Mouse (Mus musculus) kidney, embryonic 16.5 days (tissue): ENCODE measurements around the gene H2-M1. TPM values are rescaled to one million over a fixed set of nuclear protein-coding genes. Genes with fewer than 3 reads are reported as not detected.

Experiments
- ATAC-seq: fragments of 200-750 bp; cut with Nextera tagmentation; 2 replicates; pipeline ENCODE4 v1.8.0; 2017; ENCODE audit warnings: moderate TSS enrichment; ENCODE audit not compliant: low FRiP score, low TSS enrichment
- H3K27ac ChIP-seq: fragments of 300-500 bp; sonication (generic); 2 replicates; pipeline ENCODE4 v1.5.1; 2014; ENCODE audit warnings: low read length
- H3K27me3 ChIP-seq: fragments of 300-500 bp; sonication (generic); 2 replicates; pipeline ENCODE4 v1.6.1; 2014; ENCODE audit warnings: low read length, control low read depth, mixed read lengths; ENCODE audit not compliant: insufficient read depth
- H3K36me3 ChIP-seq: fragments of 300-500 bp; sonication (generic); 2 replicates; pipeline ENCODE4 v1.6.1; 2014; ENCODE audit warnings: low read length, control low read depth, mixed read lengths; ENCODE audit not compliant: insufficient read depth
- H3K4me1 ChIP-seq: fragments of 300-500 bp; sonication (generic); 2 replicates; pipeline ENCODE4 v1.6.1; 2014; ENCODE audit warnings: low read length, control low read depth, mixed read lengths; ENCODE audit not compliant: insufficient read depth
- H3K4me2 ChIP-seq: fragments of 300-500 bp; sonication (generic); replicated peaks from 2 replicates; pipeline ENCODE4 v1.6.1; 2014; ENCODE audit warnings: low read depth, low read length
- H3K4me3 ChIP-seq: fragments of 300-500 bp; sonication (generic); 2 replicates; pipeline ENCODE4 v1.5.1; 2014; ENCODE audit warnings: mild to moderate bottlenecking, low read length
- H3K9ac ChIP-seq: fragments of 300-500 bp; sonication (generic); replicated peaks from 2 replicates; pipeline ENCODE4 v1.6.1; 2014; ENCODE audit warnings: low read length
- H3K9me3 ChIP-seq: fragments of 300-500 bp; sonication (generic); 2 replicates; pipeline ENCODE4 v1.6.1; 2016; ENCODE audit warnings: low read length, control low read depth
- WGBS: fragments of 180-500 bp; shearing (Covaris S2); extraction: QIAGEN DNeasy Blood & Tissue Kit; methylation state at CpG from one replicate; pipeline ENCODE4 v1.1.7; 2014; 5-methylcytosine and 5-hydroxymethylcytosine counted together
- polyA plus RNA-seq: library from polyadenylated mRNA; unstranded; fragments of >200 nt; fragmentation: Nextera tagmentation; extraction: Ambion mirVana; gene quantifications from 2 replicates; pipeline ENCODE4 v1.2.1, GENCODE M21; 2015

Gene H2-M1
- not detected in 2 replicates for polyA plus RNA-seq

- no peaks in the 10 kb centered on the region; the same call in 1 of the 2 replicates for H3K9me3 ChIP-seq
- H3K27ac ChIP-seq = no peak within 1 kb of the TSS
- 74% methylated on average over 3 of the region's 3 CpGs for WGBS
- no peaks in the 10 kb centered on the region for H3K36me3 ChIP-seq
- no peaks in the 10 kb centered on the region for H3K4me1 ChIP-seq
- ATAC-seq = no peak
- no peak within 1 kb of the TSS for H3K4me3 ChIP-seq
- no peak within 1 kb of the TSS for H3K9ac ChIP-seq
- H3K27me3 ChIP-seq = no peaks in the 10 kb centered on the region
- no peak within 1 kb of the TSS for H3K4me2 ChIP-seq
Measured at GRCm38 (mm10) chr17:36672119-36672518, at the start of gene H2-M1. Gene H2-M1, minus strand, starts transcription at chr17:36672219.

DNA sequence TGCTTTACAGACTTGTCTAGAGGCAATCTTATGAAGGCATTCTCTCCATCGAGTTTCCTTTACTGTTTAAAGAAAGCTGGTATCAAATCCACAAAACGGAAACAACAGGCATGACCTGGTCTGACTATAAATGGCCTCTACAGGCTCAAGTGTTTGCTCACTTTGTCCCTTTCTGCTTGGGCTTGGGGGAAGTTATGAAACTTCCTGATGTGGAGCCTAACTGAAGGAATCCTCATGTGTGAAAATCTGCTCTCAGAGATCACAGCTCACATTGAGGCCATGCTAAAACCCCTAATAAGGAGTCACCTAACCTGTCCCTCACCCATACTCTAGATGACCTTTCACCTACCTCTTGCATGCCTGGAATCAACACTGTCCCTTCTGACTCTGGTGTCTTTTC, 25.7 kb upstream of the H2-M1 start:
- H3K4me3 ChIP-seq = no peak overlapping the region
- no peaks in the 10 kb centered on the region for H3K36me3 ChIP-seq
- no peak overlapping the region for H3K27ac ChIP-seq
- H3K4me1 ChIP-seq = no peaks in the 10 kb centered on the region
- H3K9ac ChIP-seq = no peak overlapping the region
- 76% methylated on average over 2 of the region's 2 CpGs for WGBS
- no peak for ATAC-seq
- no peaks in the 10 kb centered on the region for H3K27me3 ChIP-seq
- H3K4me2 ChIP-seq = no peak overlapping the region
- no peaks in the 10 kb centered on the region for H3K9me3 ChIP-seq

- H3K9ac ChIP-seq = no peak within 1 kb of the TSS
- no peak for ATAC-seq
- H3K4me3 ChIP-seq = no peak within 1 kb of the TSS
- H3K9me3 ChIP-seq = no peaks in the 10 kb centered on the region
- 83% methylated on average over 3 of the region's 3 CpGs for WGBS
- no peaks in the 10 kb centered on the region for H3K4me1 ChIP-seq
- H3K27me3 ChIP-seq = no peaks in the 10 kb centered on the region
- no peak within 1 kb of the TSS for H3K27ac ChIP-seq
- no peak within 1 kb of the TSS for H3K4me2 ChIP-seq
- no peaks in the 10 kb centered on the region for H3K36me3 ChIP-seq
Measured at GRCm38 (mm10) chr17:36642566-36642965, 29.5 kb downstream of the H2-M1 start, which contains the start of gene H2-M9. Gene H2-M9, minus strand, starts transcription at chr17:36642666.

Other genes with a start within 250 kb of the H2-M1 start
- gene H2-M10.4, start 209.9 kb downstream of the H2-M1 start, polyA plus RNA-seq = not detected in 2 replicates
- gene H2-M11, start 125.1 kb downstream of the H2-M1 start, polyA plus RNA-seq = not detected in 2 replicates
- not detected in 2 replicates for gene H2-M9, start 29.6 kb downstream of the H2-M1 start, polyA plus RNA-seq
- gene H2-M10.5, start 100.7 kb upstream of the H2-M1 start, polyA plus RNA-seq = not detected in 2 replicates
- gene H2-M10.6, start 140.0 kb upstream of the H2-M1 start, polyA plus RNA-seq = not detected in 2 replicates
- gene Trim26, start 164.9 kb upstream of the H2-M1 start, polyA plus RNA-seq = 41.7 and 45.8 TPM in 2 replicates
- gene Trim15, start 195.0 kb upstream of the H2-M1 start, polyA plus RNA-seq = 0.22 and 0.27 TPM in 2 replicates
- gene Trim10, start 197.4 kb upstream of the H2-M1 start, polyA plus RNA-seq = 2.1 and 2.4 TPM in 2 replicates
- gene Trim40, start 217.9 kb upstream of the H2-M1 start, polyA plus RNA-seq = not detected in 2 replicates
- not detected in 2 replicates for gene Trim31, start 225.9 kb upstream of the H2-M1 start, polyA plus RNA-seq